Mouse (Mus musculus): ENCODE measurements around the gene Serpina5.

DNA sequence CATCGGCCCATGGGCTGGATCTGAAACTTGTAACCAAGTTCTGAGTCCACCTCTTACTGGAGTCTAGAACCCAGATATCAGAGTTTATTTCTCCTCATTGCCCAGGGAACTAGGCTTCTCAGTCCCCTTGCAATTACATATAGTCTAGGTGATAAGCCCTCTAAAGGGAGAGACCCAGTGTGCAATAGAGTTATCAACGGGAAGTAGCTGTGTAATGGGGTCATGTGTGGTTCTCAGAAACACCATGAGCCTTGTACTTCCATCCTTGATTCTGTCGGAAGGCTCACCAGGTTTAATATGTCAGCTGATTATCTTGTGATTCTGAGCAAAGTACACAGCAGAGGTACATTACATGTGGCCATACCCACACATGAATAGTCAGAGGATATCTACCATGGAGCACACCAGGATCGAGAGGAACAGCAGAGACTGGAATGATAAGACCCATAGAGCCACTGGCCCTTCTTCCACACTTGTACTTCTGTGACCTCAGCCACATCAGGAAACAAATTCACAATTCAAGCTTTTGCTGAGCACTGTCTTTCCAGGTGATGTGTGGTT is 39.7 kb downstream of the Serpina5 start:
- TF ChIP-seq GATA1 (IDR thresholded peaks at IDR 0.05; ENCODE audit: low read length): no peak
- TF ChIP-seq TAL1 (IDR thresholded peaks at IDR 0.05; ENCODE audit: low read length): no peak

Data from erythroblast, embryonic 14.5 days (primary cell).